Mouse (Mus musculus) heart, adult 2 months (tissue): ENCODE measurements around the gene Slc46a1.

Source experiments
- CTCF ChIP-seq: fragments of 200-600 bp; IDR thresholded peaks from 2 replicates; pipeline ENCODE4 v1.8.1; 2022; ENCODE audit warnings: antibody characterized with exemption, mild to moderate bottlenecking, moderate library complexity
- EP300 ChIP-seq: fragments of 200-500 bp; IDR thresholded peaks from 2 replicates; pipeline ENCODE4 v1.6.1; 2011; ENCODE audit warnings: low read depth, low read length, control low read depth; ENCODE audit not compliant: insufficient read depth
- POLR2A ChIP-seq: fragments of 200-500 bp; IDR thresholded peaks from 2 replicates; pipeline ENCODE4 v1.6.1; 2011; ENCODE audit warnings: mild to moderate bottlenecking, low read depth, low read length, control low read depth; ENCODE audit not compliant: insufficient read depth

DNA sequence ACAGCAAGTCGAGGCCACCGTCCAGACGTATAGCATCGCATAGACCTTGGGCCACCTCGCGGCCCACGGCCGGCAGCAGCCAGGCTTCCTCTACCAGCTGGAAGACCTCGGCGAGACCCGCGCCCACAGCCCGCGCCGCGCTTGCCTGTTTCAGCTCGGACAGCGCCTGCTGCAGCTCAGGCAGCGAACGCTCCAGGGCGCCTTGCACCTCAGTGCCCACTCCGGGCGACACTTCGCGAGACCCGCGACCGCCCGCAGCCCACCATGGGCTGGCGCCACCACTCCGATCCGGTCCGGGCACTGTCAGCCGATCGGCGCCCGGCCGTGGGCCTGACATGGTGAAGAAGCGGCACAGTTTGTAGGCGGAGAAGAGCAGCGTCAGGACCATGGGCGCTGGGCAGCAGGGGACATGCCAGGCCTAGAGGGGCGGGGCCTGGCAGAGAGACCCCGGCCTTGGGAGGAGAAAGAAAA lies 31.6 kb downstream of the Slc46a1 start:
- TF ChIP-seq POLR2A (no peak), CTCF (no peak), EP300 (no peak)
